Mouse (Mus musculus): Measurements from ENCODE around the gene Pde8a.

The Pde8a gene

GRCm38 (mm10) chr7:81235600-81236223 is 22.3 kb downstream of the Pde8a start:
- no peaks in the 10 kb centered on the region for H3K9me3 ChIP-seq (ENCODE audit: low read length)

GRCm38 (mm10) chr7:81243361-81243760 is 30.0 kb downstream of the Pde8a start:
- Histone ChIP-seq H3K4me3 (replicated peaks; ENCODE audit: low read length) (no peak overlapping the region), H3K4me1 (replicated peaks; ENCODE audit: low read depth, low read length) (no peaks in the 10 kb centered on the region), H3K36me3 (ENCODE audit: insufficient read depth, low read length) (no peaks in the 10 kb centered on the region), H3K27me3 (ENCODE audit: insufficient read depth, low read length) (no peaks in the 10 kb centered on the region), H3K9me3 (ENCODE audit: low read length) (no peaks in the 10 kb centered on the region)
- TF ChIP-seq CTCF (conservative IDR thresholded peaks at IDR 0.05; ENCODE audit: low read length): no peak
- TF ChIP-seq NANOG (IDR thresholded peaks at IDR 0.05; ENCODE audit: borderline replicate concordance, low read length): no peak
- TF ChIP-seq POU5F1 (IDR thresholded peaks at IDR 0.05; ENCODE audit: borderline replicate concordance, low read length): no peak

More at GRCm38 (mm10) chr7:81235600-81236223, 22.3 kb downstream of the Pde8a start:
- Histone ChIP-seq H3K4me1 (replicated peaks; ENCODE audit: low read depth, low read length) (peaks cover 10% of the 10 kb centered on the region), H3K27me3 (ENCODE audit: insufficient read depth, low read length) (no peaks in the 10 kb centered on the region), H3K4me3 (replicated peaks; ENCODE audit: low read length) (no peak overlapping the region), H3K36me3 (ENCODE audit: insufficient read depth, low read length) (no peaks in the 10 kb centered on the region)
- TF ChIP-seq NANOG (IDR thresholded peaks at IDR 0.05; ENCODE audit: borderline replicate concordance, low read length) (no peak), CTCF (conservative IDR thresholded peaks at IDR 0.05; ENCODE audit: low read length) (no peak), POU5F1 (IDR thresholded peaks at IDR 0.05; ENCODE audit: borderline replicate concordance, low read length) (no peak)

- no peaks in the 10 kb centered on the region for H3K27me3 ChIP-seq (ENCODE audit: insufficient read depth, low read length)
- peaks cover 7% of the 10 kb centered on the region for H3K4me1 ChIP-seq (replicated peaks; ENCODE audit: low read depth, low read length)
- no peaks in the 10 kb centered on the region for H3K9me3 ChIP-seq (ENCODE audit: low read length)
- no peaks in the 10 kb centered on the region for H3K36me3 ChIP-seq (ENCODE audit: insufficient read depth, low read length)
- TF ChIP-seq NANOG (IDR thresholded peaks at IDR 0.05; ENCODE audit: borderline replicate concordance, low read length) (no peak), CTCF (conservative IDR thresholded peaks at IDR 0.05; ENCODE audit: low read length) (no peak), POU5F1 (IDR thresholded peaks at IDR 0.05; ENCODE audit: borderline replicate concordance, low read length) (no peak)
- H3K4me3 ChIP-seq (replicated peaks; ENCODE audit: low read length): no peak overlapping the region
Observed at GRCm38 (mm10) chr7:81249854-81250279, 36.5 kb downstream of the Pde8a start.

- no peak overlapping the region for H3K4me3 ChIP-seq (replicated peaks; ENCODE audit: low read length)
- no peaks in the 10 kb centered on the region for H3K9me3 ChIP-seq (ENCODE audit: low read length)
- no peaks in the 10 kb centered on the region for H3K27me3 ChIP-seq (ENCODE audit: insufficient read depth, low read length)
- no peak for TF ChIP-seq CTCF (conservative IDR thresholded peaks at IDR 0.05; ENCODE audit: low read length)
- TF ChIP-seq POU5F1 (IDR thresholded peaks at IDR 0.05; ENCODE audit: borderline replicate concordance, low read length): no peak
- TF ChIP-seq NANOG (IDR thresholded peaks at IDR 0.05; ENCODE audit: borderline replicate concordance, low read length): no peak
- H3K4me1 ChIP-seq (replicated peaks; ENCODE audit: low read depth, low read length): peaks cover 8% of the 10 kb centered on the region
- H3K36me3 ChIP-seq (ENCODE audit: insufficient read depth, low read length): no peaks in the 10 kb centered on the region
Observed at GRCm38 (mm10) chr7:81250601-81251000, 37.2 kb downstream of the Pde8a start.

- no peaks in the 10 kb centered on the region for H3K27me3 ChIP-seq (ENCODE audit: insufficient read depth, low read length)
- H3K9me3 ChIP-seq (ENCODE audit: low read length): no peaks in the 10 kb centered on the region
- no peak overlapping the region for H3K4me3 ChIP-seq (replicated peaks; ENCODE audit: low read length)
- H3K36me3 ChIP-seq (ENCODE audit: insufficient read depth, low read length): no peaks in the 10 kb centered on the region
- TF ChIP-seq POU5F1 (IDR thresholded peaks at IDR 0.05; ENCODE audit: borderline replicate concordance, low read length) (no peak), NANOG (IDR thresholded peaks at IDR 0.05; ENCODE audit: borderline replicate concordance, low read length) (no peak), CTCF (conservative IDR thresholded peaks at IDR 0.05; ENCODE audit: low read length) (no peak)
- H3K4me1 ChIP-seq (replicated peaks; ENCODE audit: low read depth, low read length): peaks cover 8% of the 10 kb centered on the region
Observed at GRCm38 (mm10) chr7:81251521-81251920, 38.1 kb downstream of the Pde8a start.

GRCm38 (mm10) chr7:81253317-81253716 is 39.9 kb downstream of the Pde8a start:
- Histone ChIP-seq H3K4me3 (replicated peaks; ENCODE audit: low read length) (no peak overlapping the region), H3K9me3 (ENCODE audit: low read length) (no peaks in the 10 kb centered on the region), H3K27me3 (ENCODE audit: insufficient read depth, low read length) (no peaks in the 10 kb centered on the region), H3K4me1 (replicated peaks; ENCODE audit: low read depth, low read length) (peaks cover 8% of the 10 kb centered on the region), H3K36me3 (ENCODE audit: insufficient read depth, low read length) (no peaks in the 10 kb centered on the region)
- TF ChIP-seq POU5F1 (IDR thresholded peaks at IDR 0.05; ENCODE audit: borderline replicate concordance, low read length) (no peak), CTCF (conservative IDR thresholded peaks at IDR 0.05; ENCODE audit: low read length) (no peak), NANOG (IDR thresholded peaks at IDR 0.05; ENCODE audit: borderline replicate concordance, low read length) (no peak)

- Histone ChIP-seq H3K9me3 (ENCODE audit: low read length) (no peaks in the 10 kb centered on the region), H3K36me3 (ENCODE audit: insufficient read depth, low read length) (no peaks in the 10 kb centered on the region), H3K27me3 (ENCODE audit: insufficient read depth, low read length) (no peaks in the 10 kb centered on the region), H3K4me1 (replicated peaks; ENCODE audit: low read depth, low read length) (peaks cover 8% of the 10 kb centered on the region), H3K4me3 (replicated peaks; ENCODE audit: low read length) (no peak overlapping the region)
- TF ChIP-seq CTCF (conservative IDR thresholded peaks at IDR 0.05; ENCODE audit: low read length) (no peak), NANOG (IDR thresholded peaks at IDR 0.05; ENCODE audit: borderline replicate concordance, low read length) (no peak), POU5F1 (IDR thresholded peaks at IDR 0.05; ENCODE audit: borderline replicate concordance, low read length) (no peak)
Observed at GRCm38 (mm10) chr7:81254579-81254978, 41.2 kb downstream of the Pde8a start.

GRCm38 (mm10) chr7:81255456-81255855 is 42.1 kb downstream of the Pde8a start:
- peaks cover 8% of the 10 kb centered on the region for H3K4me1 ChIP-seq (replicated peaks; ENCODE audit: low read depth, low read length)

GRCm38 (mm10) chr7:81256773-81257172 is 43.4 kb downstream of the Pde8a start:
- Histone ChIP-seq H3K4me1 (replicated peaks; ENCODE audit: low read depth, low read length) (peaks cover 8% of the 10 kb centered on the region), H3K36me3 (ENCODE audit: insufficient read depth, low read length) (no peaks in the 10 kb centered on the region), H3K27me3 (ENCODE audit: insufficient read depth, low read length) (no peaks in the 10 kb centered on the region), H3K9me3 (ENCODE audit: low read length) (no peaks in the 10 kb centered on the region), H3K4me3 (replicated peaks; ENCODE audit: low read length) (no peak overlapping the region)
- no peak for TF ChIP-seq CTCF (conservative IDR thresholded peaks at IDR 0.05; ENCODE audit: low read length)
- TF ChIP-seq NANOG (IDR thresholded peaks at IDR 0.05; ENCODE audit: borderline replicate concordance, low read length): no peak
- TF ChIP-seq POU5F1 (IDR thresholded peaks at IDR 0.05; ENCODE audit: borderline replicate concordance, low read length): no peak

More at GRCm38 (mm10) chr7:81255456-81255855, 42.1 kb downstream of the Pde8a start:
- no peaks in the 10 kb centered on the region for H3K27me3 ChIP-seq (ENCODE audit: insufficient read depth, low read length)
- no peak for TF ChIP-seq CTCF (conservative IDR thresholded peaks at IDR 0.05; ENCODE audit: low read length)
- TF ChIP-seq NANOG (IDR thresholded peaks at IDR 0.05; ENCODE audit: borderline replicate concordance, low read length): no peak
- TF ChIP-seq POU5F1 (IDR thresholded peaks at IDR 0.05; ENCODE audit: borderline replicate concordance, low read length): no peak
- no peaks in the 10 kb centered on the region for H3K36me3 ChIP-seq (ENCODE audit: insufficient read depth, low read length)
- H3K4me3 ChIP-seq (replicated peaks; ENCODE audit: low read length): no peak overlapping the region
- H3K9me3 ChIP-seq (ENCODE audit: low read length): no peaks in the 10 kb centered on the region
